ENCODE assay signal across 30 mouse cellular contexts in the genomic region with DNA sequence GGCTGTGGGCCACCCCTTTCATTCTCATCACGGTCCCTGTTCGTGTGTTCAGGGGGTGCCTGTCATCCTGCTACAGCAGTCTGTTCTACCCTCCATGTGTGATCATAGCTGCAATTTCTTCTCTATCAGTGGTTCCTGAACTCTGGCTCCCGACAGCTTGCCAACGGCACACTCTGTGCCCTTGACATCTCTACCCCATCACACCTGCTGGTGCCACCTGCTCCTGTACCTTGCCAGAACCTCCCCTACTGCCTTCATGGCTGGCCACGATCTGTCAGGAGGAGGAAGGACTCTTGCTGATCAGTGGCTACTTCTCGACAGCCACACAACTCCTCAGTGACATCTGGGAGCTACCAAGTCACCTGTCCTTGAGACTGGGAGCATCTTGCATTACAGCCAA. TPM values are rescaled to one million over a fixed set of nuclear protein-coding genes. Genes with fewer than 3 reads are reported as not detected.
A peak's percentile ranks its signal among the peaks of the same experiment; 100 is the strongest.
DNase-seq lines count a peak whose midpoint lies in the region; ATAC-seq and TF ChIP-seq lines count a peak whose summit lies in the region.
"Had no signal": no experiment of that assay in that cellular context is flagged by ENCODE, and none has a peak within 500 bp of the region (broad histone marks: within the 10 kb centered on the region; RNA-seq: fewer than 3 reads in every experiment).

No protein-coding gene starts in this region.

- H3K36me3 ChIP-seq in neural tube, embryonic 15.5 days = no peaks in the 10 kb centered on the region
- H3K36me3 ChIP-seq: heart, embryonic 13.5 days; hindbrain, embryonic 10.5 days; limb, embryonic 13.5 days; liver, embryonic 12.5 days; stomach, embryonic 15.5 days had no signal

- 6% methylated on average over 6 of the region's 6 CpGs for WGBS in cerebellum, adult 2 months
- 84% methylated on average over 6 of the region's 6 CpGs for WGBS in neural tube, embryonic 15.5 days

- no peak for TF ChIP-seq POLR2A in cerebellum, adult 2 months (IDR thresholded peaks at IDR 0.05; ENCODE audit: borderline replicate concordance, insufficient read depth, low read length)

- peaks cover 6% of the 10 kb centered on the region for H3K4me1 ChIP-seq in cerebellum, adult 2 months (ENCODE audit: control insufficient read depth, insufficient read depth, low read length)
- no peaks in the 10 kb centered on the region for H3K4me1 ChIP-seq in neural tube, embryonic 15.5 days
- H3K4me1 ChIP-seq: heart, embryonic 13.5 days; hindbrain, embryonic 10.5 days; limb, embryonic 13.5 days; liver, embryonic 12.5 days; stomach, embryonic 15.5 days had no signal

- H3K9me3 ChIP-seq in neural tube, embryonic 15.5 days (replicated peaks) = no peaks in the 10 kb centered on the region
- H3K9me3 ChIP-seq: heart, embryonic 13.5 days; hindbrain, embryonic 10.5 days; limb, embryonic 13.5 days; liver, embryonic 12.5 days; stomach, embryonic 15.5 days had no signal

- no peak overlapping the region for H3K9ac ChIP-seq in neural tube, embryonic 15.5 days (replicated peaks)
- H3K9ac ChIP-seq: heart, embryonic 13.5 days; limb, embryonic 13.5 days; liver, embryonic 12.5 days; liver, postnatal 0 days; stomach, embryonic 15.5 days had no signal

- H3K4me3 ChIP-seq in cerebellum, adult 2 months (replicated peaks; ENCODE audit: insufficient read depth, low read depth, low read length) = no peak overlapping the region
- H3K4me3 ChIP-seq in neural tube, embryonic 15.5 days (replicated peaks) = no peak overlapping the region
- H3K4me3 ChIP-seq: heart, embryonic 13.5 days; hindbrain, embryonic 10.5 days; limb, embryonic 13.5 days; liver, embryonic 12.5 days; stomach, embryonic 15.5 days had no signal

- intact Hi-C loops in heart, postnatal 14 days (cut with DNase I) = no loop called here

- H3K4me2 ChIP-seq in neural tube, embryonic 15.5 days = no peak overlapping the region
- H3K4me2 ChIP-seq: heart, embryonic 13.5 days; limb, embryonic 13.5 days; liver, embryonic 12.5 days; stomach, embryonic 15.5 days had no signal

- ATAC-seq in neural tube, embryonic 15.5 days (ENCODE audit: low FRiP score) = no peak
- ATAC-seq: activated CD4-positive, CD25-positive, alpha-beta regulatory T cell, adult 4 months; forebrain, embryonic 14.5 days; intestine, postnatal 0 days; liver, embryonic 12.5 days; liver, postnatal 0 days had no signal

- H3K27me3 ChIP-seq in cerebellum, adult 2 months (ENCODE audit: control insufficient read depth, insufficient read depth, low read length) = no peaks in the 10 kb centered on the region
- H3K27me3 ChIP-seq in neural tube, embryonic 15.5 days (replicated peaks) = no peaks in the 10 kb centered on the region
- H3K27me3 ChIP-seq: CH12.LX; heart, embryonic 13.5 days; limb, embryonic 13.5 days; liver, embryonic 12.5 days; stomach, embryonic 15.5 days had no signal

- peak; percentile 55 for DNase-seq in heart, adult 11 months
- no peak for DNase-seq in heart, postnatal 14 days
- DNase-seq in brain, adult 2 months (ENCODE audit: low read depth, low spot score) = peak; percentile 81
- DNase-seq in cerebellum, adult 2 months = peak; percentile 75 to 78
- DNase-seq in cerebellum, postnatal 14 days = peak; percentile 83 to 88
- no peak for DNase-seq in thymus, postnatal 10 days (ENCODE audit: low spot score in 2 of 2)
- DNase-seq in liver = no peak
- DNase-seq: adrenal gland, adult 2 months; adrenal gland, postnatal 36 days; gastrocnemius, postnatal 36 days; heart, postnatal 10 days; kidney, adult 9 months; kidney, postnatal 10 days; liver, postnatal 0 days; midbrain, embryonic 14.5 days; right cerebral cortex, postnatal 25 days; thymus, postnatal 36 days had no signal

- no peak for TF ChIP-seq CTCF in cerebellum, adult 2 months (IDR thresholded peaks at IDR 0.05; ENCODE audit: borderline replicate concordance, insufficient read depth, low read depth, low read length)

- no peak overlapping the region for H3K27ac ChIP-seq in cerebellum, adult 2 months (ENCODE audit: insufficient read depth, low read length)
- no peak overlapping the region for H3K27ac ChIP-seq in neural tube, embryonic 15.5 days (replicated peaks)
- H3K27ac ChIP-seq: heart, embryonic 13.5 days; hindbrain, embryonic 10.5 days; limb, embryonic 13.5 days; liver, embryonic 12.5 days; macrophage; stomach, embryonic 15.5 days had no signal

RNA-seq across cellular contexts. Expression of gene Fgf5, which starts 24.5 kb away (rescaled TPM):
- total RNA-seq in heart, postnatal 14 days (2021) = not detected
- 1.1 and 1.5 TPM in 2 replicates for polyA plus RNA-seq in cerebellum, adult 2 months (2012; rRNA removed)
- 1.4 and 1.7 TPM in 2 replicates for polyA plus RNA-seq in neural tube, embryonic 15.5 days (2015; fragmentation: Nextera tagmentation; extraction: Ambion mirVana)
- total RNA-seq: adrenal gland, postnatal 36 days; heart, postnatal 10 days; megakaryocyte-erythroid progenitor cell, adult 5-6 weeks; neutrophil, adult 5-6 weeks had no signal
- polyA plus RNA-seq: activated CD4-positive, CD25-positive, alpha-beta regulatory T cell, adult 4 months; adrenal gland, adult 2 months; liver, postnatal 0 days; macrophage had no signal

Comparison
In these comparisons a context has a peak if more than half of its experiments do, and no peak if none do; other contexts are left out.
1. DNase-seq: peak in heart, adult 11 months (single experiment), brain, adult 2 months (single experiment), cerebellum, adult 2 months (2 of 2) and cerebellum, postnatal 14 days (2 of 2); none in heart, postnatal 14 days (0 of 2), thymus, postnatal 10 days (0 of 2) and liver (single experiment).